Mouse (Mus musculus): ENCODE results near the gene Cyth2. TPM values are rescaled to one million over a fixed set of nuclear protein-coding genes. Genes with fewer than 3 reads are reported as not detected.

Gene Cyth2
- total RNA-seq (2021), result 100 to 1,000 TPM; 199 to 210 TPM

- peak; percentile 97 to 98 for DNase-seq (ENCODE audit: low spot score in 2 of 2)
- intact Hi-C loops (cut with DNase I), result no loop called here
These were observed at the start of gene Cyth2 for GRCm38 (mm10) chr7:45813787-45814779. Cyth2 (minus strand) TSS chr7:45814581.

GRCm38 (mm10) chr7:45862804-45863203, 48.4 kb upstream of the Cyth2 start:
- intact Hi-C loops (cut with DNase I), result no loop called here

GRCm38 (mm10) chr7:45859008-45859407, 44.6 kb upstream of the Cyth2 start:
- DNase-seq (ENCODE audit: low spot score in 2 of 2), result no peak
- intact Hi-C loops (cut with DNase I), result no loop called here

More at GRCm38 (mm10) chr7:45862804-45863203, 48.4 kb upstream of the Cyth2 start:
- no peak for DNase-seq (ENCODE audit: low spot score in 2 of 2)

GRCm38 (mm10) chr7:45856950-45857901, 42.8 kb upstream of the Cyth2 start:
- intact Hi-C loops (cut with DNase I), result no loop called here
- DNase-seq (ENCODE audit: low spot score in 2 of 2), result no peak

- intact Hi-C loops (cut with DNase I), result no loop called here
- DNase-seq (ENCODE audit: low spot score in 2 of 2), result no peak
These were observed 38.7 kb upstream of the Cyth2 start for GRCm38 (mm10) chr7:45853089-45853488.

GRCm38 (mm10) chr7:45850661-45851060, 36.3 kb upstream of the Cyth2 start:
- intact Hi-C loops (cut with DNase I), result no loop called here
- no peak for DNase-seq (ENCODE audit: low spot score in 2 of 2)

DNA sequence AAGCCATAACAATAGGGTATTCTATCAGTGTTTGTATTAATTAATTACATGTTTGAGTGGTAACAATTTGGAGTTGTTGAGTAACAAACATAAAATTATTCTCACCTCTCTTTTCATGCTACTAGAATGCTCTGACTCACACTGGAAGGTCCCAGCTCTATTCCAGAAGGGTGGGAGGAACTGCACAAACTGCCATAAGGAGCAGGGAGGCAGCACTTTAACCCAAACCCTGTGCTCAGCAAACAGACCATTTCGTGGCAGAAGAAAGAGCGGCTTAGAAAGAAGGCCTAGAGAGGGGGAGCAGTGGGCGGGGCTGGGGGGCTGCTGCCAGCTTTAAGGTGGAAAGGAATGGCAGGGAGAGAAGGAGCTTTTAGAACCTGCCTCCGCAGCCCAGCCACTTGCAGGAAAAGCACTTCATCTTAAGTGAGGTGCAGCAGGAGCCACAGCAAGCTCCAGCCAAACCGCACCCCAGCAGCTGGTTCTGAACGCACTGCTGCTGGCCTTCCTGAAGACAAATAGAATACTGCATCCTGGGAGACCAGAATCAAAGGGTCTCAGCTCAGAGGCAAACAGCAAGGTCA, 34.2 kb upstream of the Cyth2 start:
- intact Hi-C loops (cut with DNase I), result no loop called here

GRCm38 (mm10) chr7:45842950-45843744, 28.8 kb upstream of the Cyth2 start:
- intact Hi-C loops (cut with DNase I), result no loop called here
- DNase-seq (ENCODE audit: low spot score in 2 of 2), result no peak

More for the DNA sequence above, 34.2 kb upstream of the Cyth2 start:
- no peak for DNase-seq (ENCODE audit: low spot score in 2 of 2)

- DNase-seq (ENCODE audit: low spot score in 2 of 2), result no peak
These were observed 19.5 kb upstream of the Cyth2 start for GRCm38 (mm10) chr7:45833924-45834323.

DNA sequence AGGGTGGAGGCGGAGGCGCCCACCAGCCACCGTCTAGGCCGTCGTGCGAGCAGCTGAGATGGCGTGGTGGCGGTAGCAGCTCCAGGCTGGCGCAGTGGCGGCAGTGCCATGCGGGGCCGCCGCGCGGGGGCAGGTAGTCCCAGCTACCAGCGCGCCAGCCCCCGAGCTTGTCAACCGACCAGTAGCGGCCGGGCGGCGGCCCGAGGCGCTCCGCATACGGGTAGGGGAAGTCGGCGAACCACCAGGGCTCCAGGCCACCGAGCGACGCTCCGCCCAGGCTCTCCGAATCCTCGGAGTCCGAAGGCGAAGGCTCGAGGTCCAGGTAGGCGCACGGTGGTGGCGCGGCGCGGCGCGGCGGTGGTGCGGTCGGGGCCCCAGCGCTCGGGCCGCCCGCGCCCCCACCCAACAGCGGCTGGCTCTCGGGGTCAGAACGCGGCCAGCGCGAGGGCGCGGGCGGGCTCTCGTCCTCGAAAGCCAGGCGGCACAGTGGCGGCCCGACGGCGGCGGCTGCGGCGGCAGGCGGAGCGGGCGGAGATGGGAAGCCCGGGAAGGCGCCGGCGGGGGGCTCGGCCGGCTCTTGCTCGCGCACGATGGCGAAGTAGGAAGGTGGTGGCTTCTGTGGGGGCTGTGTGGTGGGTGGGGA, 18.9 kb upstream of the Cyth2 start:
- intact Hi-C loops (cut with DNase I), result no loop called here
- peak; percentile 46 to 63 for DNase-seq (ENCODE audit: low spot score in 2 of 2)

More at GRCm38 (mm10) chr7:45833924-45834323, 19.5 kb upstream of the Cyth2 start:
- intact Hi-C loops (cut with DNase I), result no loop called here

- intact Hi-C loops (cut with DNase I), result no loop called here
- no peak for DNase-seq (ENCODE audit: low spot score in 2 of 2)
These were observed 18.0 kb upstream of the Cyth2 start for GRCm38 (mm10) chr7:45832428-45832827.

GRCm38 (mm10) chr7:45831128-45831525, 16.7 kb upstream of the Cyth2 start:
- intact Hi-C loops (cut with DNase I), result no loop called here
- DNase-seq (ENCODE audit: low spot score in 2 of 2), result peak in 1 of 2 experiments; percentile 14

DNA sequence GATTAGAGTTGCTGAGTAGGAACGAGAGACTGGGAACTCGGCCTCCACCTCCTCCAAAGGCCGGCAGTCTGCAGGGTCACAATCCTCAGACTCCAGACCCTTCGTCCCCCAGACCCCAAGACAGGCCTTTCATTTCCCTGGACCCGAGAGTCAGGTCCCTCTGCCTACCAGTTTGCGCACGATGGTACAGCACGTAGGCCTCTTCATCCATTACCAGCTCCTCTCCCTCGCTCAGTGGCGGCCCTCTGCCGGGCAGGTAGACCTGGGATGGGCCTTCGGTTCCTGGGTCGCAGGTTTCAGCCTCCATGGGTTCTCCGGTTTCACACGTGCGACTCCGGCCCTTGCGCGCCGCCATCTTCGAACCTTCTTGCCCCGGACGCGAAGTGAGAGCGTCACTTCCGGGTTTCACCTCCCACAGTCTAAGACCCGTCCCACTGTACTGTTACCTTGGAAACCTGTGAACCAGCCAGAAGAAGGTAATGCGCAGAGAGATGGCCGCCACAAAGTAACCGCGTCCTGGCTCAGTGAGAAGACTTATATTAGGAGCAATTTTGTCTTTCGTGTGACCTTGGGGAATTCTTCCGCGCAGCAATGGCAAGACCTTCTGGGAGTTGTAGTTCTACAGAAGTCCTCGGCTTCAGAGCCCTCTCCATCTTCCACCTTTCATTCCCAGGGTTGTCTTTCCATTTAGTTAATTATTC, 16.2 kb upstream of the Cyth2 start, which contains the start of gene Grwd1:
Gene Grwd1, minus strand, starts transcription at position 518 of the 701 bp plus-strand sequence.
- intact Hi-C loops (cut with DNase I), result no loop called here
- peak; percentile 89 to 90 for DNase-seq (ENCODE audit: low spot score in 2 of 2)

- DNase-seq (ENCODE audit: low spot score in 2 of 2), result no peak
- intact Hi-C loops (cut with DNase I), result no loop called here
These were observed 12.2 kb upstream of the Cyth2 start for GRCm38 (mm10) chr7:45826631-45827030.

DNA sequence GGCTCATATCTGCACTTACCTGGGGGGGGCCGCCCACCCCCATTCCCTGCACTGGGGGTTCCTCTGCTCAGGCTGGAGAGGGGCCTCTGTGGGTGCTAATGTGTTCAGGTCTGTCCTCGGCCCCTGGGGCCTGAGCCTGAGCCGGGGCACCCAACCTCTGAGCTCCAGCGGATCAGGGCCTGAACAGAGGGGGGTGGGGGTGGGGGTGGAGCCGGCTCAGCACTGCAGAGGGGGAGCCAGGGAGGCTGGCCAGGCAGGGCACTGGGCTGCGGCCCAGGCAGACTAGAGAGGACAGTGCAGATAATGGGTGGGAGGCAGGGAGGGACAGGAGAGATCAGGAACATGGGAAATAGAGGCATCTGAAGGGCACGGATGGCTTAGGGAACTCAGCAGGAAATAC, 10.2 kb upstream of the Cyth2 start, which contains the start of gene Kcnj14:
Gene Kcnj14, minus strand, starts transcription at position 185 of the 400 bp plus-strand sequence.
- no peak for DNase-seq (ENCODE audit: low spot score in 2 of 2)
- intact Hi-C loops (cut with DNase I), result no loop called here

- intact Hi-C loops (cut with DNase I), result no loop called here
These were observed 6.5 kb upstream of the Cyth2 start for GRCm38 (mm10) chr7:45820913-45821312.

GRCm38 (mm10) chr7:45819843-45820242, 5.5 kb upstream of the Cyth2 start:
- intact Hi-C loops (cut with DNase I), result no loop called here
- DNase-seq (ENCODE audit: low spot score in 2 of 2), result no peak

More at GRCm38 (mm10) chr7:45820913-45821312, 6.5 kb upstream of the Cyth2 start:
- no peak for DNase-seq (ENCODE audit: low spot score in 2 of 2)

DNA sequence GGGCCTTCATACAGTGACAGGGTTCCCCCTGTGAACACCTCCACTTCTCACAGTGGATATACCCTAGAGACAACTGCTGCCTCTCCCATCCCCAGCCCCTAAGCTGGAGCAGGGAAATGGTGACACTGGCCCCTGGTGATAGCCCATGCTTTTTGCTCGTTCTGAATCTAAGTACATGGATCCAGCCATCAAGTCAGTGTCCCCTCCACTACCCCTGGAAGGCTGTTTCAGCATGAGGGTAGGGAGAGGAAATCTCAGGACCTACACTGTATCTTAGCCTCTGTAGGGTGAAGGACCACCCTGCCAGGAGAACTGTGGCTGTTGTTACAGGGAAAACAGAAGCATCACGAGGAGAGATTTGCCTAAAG, 1.6 kb upstream of the Cyth2 start:
- DNase-seq (ENCODE audit: low spot score in 2 of 2), result no peak
- intact Hi-C loops (cut with DNase I), result no loop called here

All from left cerebral cortex, postnatal 36 days (tissue).